9 mouse cellular contexts compared by ENCODE assay signal in the genomic region with DNA sequence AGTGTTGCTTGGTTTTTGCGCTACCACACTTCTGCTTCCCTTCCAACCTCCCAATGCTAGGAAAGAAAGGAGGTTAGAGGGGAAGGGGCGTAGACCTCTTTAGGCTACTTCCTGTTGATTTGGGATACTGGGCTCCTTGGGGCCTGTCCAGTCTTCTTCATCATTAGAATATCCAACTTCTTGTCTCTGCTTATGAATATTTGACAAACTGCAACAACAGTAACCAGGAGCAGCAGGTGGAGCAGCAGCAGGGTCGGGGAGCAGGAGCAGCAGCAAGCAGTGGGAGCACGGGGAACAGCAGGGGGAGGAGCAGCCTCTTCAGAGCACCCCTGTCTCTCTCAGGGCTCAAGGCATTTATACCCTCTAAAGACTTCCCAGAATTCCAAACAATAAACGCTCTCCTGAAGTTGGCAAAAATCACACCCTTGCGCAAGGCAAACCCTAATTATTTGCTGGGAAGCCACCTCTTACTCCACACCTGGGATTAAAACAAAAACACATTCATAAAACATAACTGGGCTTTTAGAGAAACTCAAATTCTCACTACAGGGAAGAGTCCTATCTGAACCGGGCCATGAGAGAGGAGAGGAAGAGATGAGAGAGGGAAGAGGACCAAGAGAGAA. TPM values are rescaled to one million over a fixed set of nuclear protein-coding genes. Genes with fewer than 3 reads are reported as not detected.
DNase-seq lines count a peak whose midpoint lies in the region; ATAC-seq and TF ChIP-seq lines count a peak whose summit lies in the region.
"Had no signal": no experiment of that assay in that cellular context is flagged by ENCODE, and none has a peak within 500 bp of the region (broad histone marks: within the 10 kb centered on the region; RNA-seq: fewer than 3 reads in every experiment).

No protein-coding gene starts in this region.

- no peaks in the 10 kb centered on the region for H3K27me3 ChIP-seq in heart, embryonic 15.5 days
- peaks cover 4% of the 10 kb centered on the region; the same call in 1 of the 2 replicates for H3K27me3 ChIP-seq in G1E (ENCODE audit: insufficient read depth, low read length)
- no peaks in the 10 kb centered on the region for H3K27me3 ChIP-seq in hindbrain, embryonic 10.5 days (ENCODE audit: insufficient read depth, poor library complexity, severe bottlenecking)
- no peaks in the 10 kb centered on the region for H3K27me3 ChIP-seq in midbrain, embryonic 11.5 days (ENCODE audit: control insufficient read depth, insufficient read depth, low read length)

- peak overlapping the region; percentile 72 for H3K4me3 ChIP-seq in heart, embryonic 15.5 days
- peak overlapping the region; percentile 96; the same call in 1 of the 2 replicates for H3K4me3 ChIP-seq in G1E (ENCODE audit: low read depth, low read length)
- H3K4me3 ChIP-seq in hindbrain, embryonic 10.5 days = peak overlapping the region; percentile 86
- H3K4me3 ChIP-seq in midbrain, embryonic 11.5 days (ENCODE audit: low read depth, low read length) = no peak overlapping the region

- no peak for ATAC-seq in heart, embryonic 15.5 days (replicated peaks; ENCODE audit: insufficient number of reproducible peaks, insufficient read depth, low FRiP score, low read depth)
- ATAC-seq in G1E (ENCODE audit: extremely low read depth, insufficient number of reproducible peaks, low FRiP score, poor library complexity, severe bottlenecking) = no peak
- no peak for ATAC-seq in midbrain, embryonic 11.5 days (ENCODE audit: low FRiP score)

- H3K9me3 ChIP-seq in heart, embryonic 15.5 days (replicated peaks) = no peaks in the 10 kb centered on the region
- H3K9me3 ChIP-seq in G1E (replicated peaks) = no peaks in the 10 kb centered on the region
- H3K9me3 ChIP-seq in hindbrain, embryonic 10.5 days = no peaks in the 10 kb centered on the region
- no peaks in the 10 kb centered on the region for H3K9me3 ChIP-seq in midbrain, embryonic 11.5 days (ENCODE audit: control insufficient read depth, low read length)

- intact Hi-C loops in heart, postnatal 10 days (cut with DNase I) = loop anchor here (2.0 kb wide), 1 partner anchor 21 kb away; the partner anchor contains the start of gene Tk1

- H3K4me2 ChIP-seq in heart, embryonic 15.5 days = peak overlapping the region; percentile 84
- no peak overlapping the region; the same call in 1 of the 2 replicates for H3K4me2 ChIP-seq in midbrain, embryonic 11.5 days

- peaks cover 29% of the 10 kb centered on the region for H3K4me1 ChIP-seq in heart, embryonic 15.5 days (replicated peaks)
- H3K4me1 ChIP-seq in G1E (ENCODE audit: insufficient read depth, low read depth, low read length) = peaks cover 33% of the 10 kb centered on the region
- peaks cover 37% of the 10 kb centered on the region for H3K4me1 ChIP-seq in hindbrain, embryonic 10.5 days (replicated peaks)
- H3K4me1 ChIP-seq in midbrain, embryonic 11.5 days (ENCODE audit: control insufficient read depth, insufficient read depth, low read length) = peaks cover 16% of the 10 kb centered on the region

- peak overlapping the region; percentile 85; the same call in 1 of the 2 replicates for H3K9ac ChIP-seq in heart, embryonic 15.5 days
- H3K9ac ChIP-seq in midbrain, embryonic 11.5 days (ENCODE audit: low read length) = peak overlapping the region; percentile 87

- H3K27ac ChIP-seq in heart, embryonic 15.5 days = peak overlapping the region; percentile 97
- peak overlapping the region; percentile 95 for H3K27ac ChIP-seq in hindbrain, embryonic 10.5 days
- peak overlapping the region; percentile 93; the same call in 1 of the 2 replicates for H3K27ac ChIP-seq in midbrain, embryonic 11.5 days (ENCODE audit: low read depth, low read length)

- no peak for DNase-seq in heart, postnatal 10 days
- no peak for DNase-seq in G1E (ENCODE audit: low spot score)
- no peak for DNase-seq in hindbrain, embryonic 10.5 days (ENCODE audit: low spot score)
- DNase-seq in midbrain, embryonic 11.5 days (ENCODE audit: low spot score, missing footprints) = no peak
- no peak for DNase-seq in right cerebral cortex, postnatal 10 days (ENCODE audit: low spot score in 2 of 2)
- DNase-seq in cerebellum, postnatal 4 days (ENCODE audit: low spot score in 2 of 2) = no peak
- DNase-seq in right cerebral cortex, postnatal 25 days = no peak

- TF ChIP-seq CTCF in G1E (IDR thresholded peaks at IDR 0.05; ENCODE audit: low read depth, low read length) = no peak

- WGBS in heart, embryonic 15.5 days = 80% methylated on average over 7 of the region's 7 CpGs
- 86% methylated on average over 7 of the region's 7 CpGs for WGBS in hindbrain, embryonic 10.5 days
- WGBS in midbrain, embryonic 11.5 days = 82% methylated on average over 7 of the region's 7 CpGs

- H3K36me3 ChIP-seq in heart, embryonic 15.5 days = peaks cover 9% of the 10 kb centered on the region
- peaks cover 22% of the 10 kb centered on the region for H3K36me3 ChIP-seq in G1E (replicated peaks)
- H3K36me3 ChIP-seq in hindbrain, embryonic 10.5 days = peaks cover 19% of the 10 kb centered on the region
- H3K36me3 ChIP-seq in midbrain, embryonic 11.5 days (ENCODE audit: control insufficient read depth, insufficient read depth, low read length) = peaks cover 3% of the 10 kb centered on the region

RNA-seq across cellular contexts. Expression of gene Birc5, which starts 1.3 kb away (rescaled TPM):
- polyA plus RNA-seq in heart, embryonic 15.5 days (2015; fragmentation: Nextera tagmentation; extraction: Ambion mirVana) = 202 and 215 TPM in 2 replicates
- total RNA-seq in heart, postnatal 10 days (2021) = 10 to 100 TPM; 17.4 to 18.4 TPM
- total RNA-seq in G1E (2014; fragmentation: Nextera tagmentation) = 82.6 and 131 TPM in 2 replicates
- 228 and 241 TPM in 2 replicates for total RNA-seq in G1E (2017)
- 149 and 184 TPM in 2 replicates for polyA plus RNA-seq in G1E (2012)
- 338 and 392 TPM in 2 replicates for polyA plus RNA-seq in hindbrain, embryonic 10.5 days (2016; fragmentation: Nextera tagmentation; extraction: Ambion mirVana)
- 346 and 363 TPM in 2 replicates for polyA plus RNA-seq in midbrain, embryonic 11.5 days (2014; fragmentation: Nextera tagmentation; extraction: Ambion mirVana)

RNA-seq across cellular contexts. Expression of gene Tmem235, which starts 12.8 kb away (rescaled TPM):
- polyA plus RNA-seq in heart, embryonic 15.5 days (2015; fragmentation: Nextera tagmentation; extraction: Ambion mirVana) = not detected in 2 replicates
- total RNA-seq in heart, postnatal 10 days (2021) = not detected
- total RNA-seq in G1E (2014; fragmentation: Nextera tagmentation) = not detected in 2 replicates
- 0.12 TPM in 1 of 2 replicates, not detected in the other for total RNA-seq in G1E (2017)
- not detected in 2 replicates for polyA plus RNA-seq in G1E (2012)
- not detected in 2 replicates for polyA plus RNA-seq in hindbrain, embryonic 10.5 days (2016; fragmentation: Nextera tagmentation; extraction: Ambion mirVana)
- not detected in 2 replicates for polyA plus RNA-seq in midbrain, embryonic 11.5 days (2014; fragmentation: Nextera tagmentation; extraction: Ambion mirVana)
- polyA plus RNA-seq: inflammation-experienced regulatory T-cells, adult 6 months had no signal

RNA-seq across cellular contexts. Expression of gene Tk1, which starts 21.8 kb away (rescaled TPM):
- polyA plus RNA-seq in heart, embryonic 15.5 days (2015; fragmentation: Nextera tagmentation; extraction: Ambion mirVana) = 92.9 and 102 TPM in 2 replicates
- 10 to 100 TPM; 22.9 to 27.9 TPM for total RNA-seq in heart, postnatal 10 days (2021)
- 63.5 and 75.8 TPM in 2 replicates for total RNA-seq in G1E (2014; fragmentation: Nextera tagmentation)
- 73.2 and 85.0 TPM in 2 replicates for total RNA-seq in G1E (2017)
- 51.3 and 77.0 TPM in 2 replicates for polyA plus RNA-seq in G1E (2012)
- 106 and 132 TPM in 2 replicates for polyA plus RNA-seq in hindbrain, embryonic 10.5 days (2016; fragmentation: Nextera tagmentation; extraction: Ambion mirVana)
- 87.1 and 89.7 TPM in 2 replicates for polyA plus RNA-seq in midbrain, embryonic 11.5 days (2014; fragmentation: Nextera tagmentation; extraction: Ambion mirVana)

RNA-seq across cellular contexts. Expression of gene Afmid, which starts 22.0 kb away (rescaled TPM):
- 15.1 and 16.6 TPM in 2 replicates for polyA plus RNA-seq in heart, embryonic 15.5 days (2015; fragmentation: Nextera tagmentation; extraction: Ambion mirVana)
- 1 to 10 TPM; 7.4 to 10.0 TPM for total RNA-seq in heart, postnatal 10 days (2021)
- total RNA-seq in G1E (2014; fragmentation: Nextera tagmentation) (8.1 and 23.0 TPM in 2 replicates), G1E (2017) (6.4 and 6.9 TPM in 2 replicates)
- 3.5 and 3.7 TPM in 2 replicates for polyA plus RNA-seq in G1E (2012)
- polyA plus RNA-seq in hindbrain, embryonic 10.5 days (2016; fragmentation: Nextera tagmentation; extraction: Ambion mirVana) = 3.8 and 4.0 TPM in 2 replicates
- 2.8 and 3.9 TPM in 2 replicates for polyA plus RNA-seq in midbrain, embryonic 11.5 days (2014; fragmentation: Nextera tagmentation; extraction: Ambion mirVana)

RNA-seq across cellular contexts. Expression of gene Tha1, which starts 25.6 kb away (rescaled TPM):
- polyA plus RNA-seq in heart, embryonic 15.5 days (2015; fragmentation: Nextera tagmentation; extraction: Ambion mirVana) = 5.5 and 6.4 TPM in 2 replicates
- total RNA-seq in heart, postnatal 10 days (2021) = 1 to 10 TPM; 5.1 to 5.7 TPM
- not detected in 2 replicates for total RNA-seq in G1E (2014; fragmentation: Nextera tagmentation)
- total RNA-seq in G1E (2017) = not detected in 2 replicates
- polyA plus RNA-seq in G1E (2012) = not detected in 2 replicates
- polyA plus RNA-seq in hindbrain, embryonic 10.5 days (2016; fragmentation: Nextera tagmentation; extraction: Ambion mirVana) = 3.5 and 3.8 TPM in 2 replicates
- polyA plus RNA-seq in midbrain, embryonic 11.5 days (2014; fragmentation: Nextera tagmentation; extraction: Ambion mirVana) = 1.7 and 2.4 TPM in 2 replicates
